Mouse (Mus musculus): ENCODE results near the gene Cldn13. TPM values are rescaled to one million over a fixed set of nuclear protein-coding genes. Genes with fewer than 3 reads are reported as not detected.
"Not testable (repeated sequence)": the region's sequence is repeated elsewhere in the genome, so short reads cannot be mapped to it uniquely, and the experiment has no call there.

The Cldn13 gene
- polyA plus RNA-seq, 1 experiment from 2014 or later = 152 TPM

DNA sequence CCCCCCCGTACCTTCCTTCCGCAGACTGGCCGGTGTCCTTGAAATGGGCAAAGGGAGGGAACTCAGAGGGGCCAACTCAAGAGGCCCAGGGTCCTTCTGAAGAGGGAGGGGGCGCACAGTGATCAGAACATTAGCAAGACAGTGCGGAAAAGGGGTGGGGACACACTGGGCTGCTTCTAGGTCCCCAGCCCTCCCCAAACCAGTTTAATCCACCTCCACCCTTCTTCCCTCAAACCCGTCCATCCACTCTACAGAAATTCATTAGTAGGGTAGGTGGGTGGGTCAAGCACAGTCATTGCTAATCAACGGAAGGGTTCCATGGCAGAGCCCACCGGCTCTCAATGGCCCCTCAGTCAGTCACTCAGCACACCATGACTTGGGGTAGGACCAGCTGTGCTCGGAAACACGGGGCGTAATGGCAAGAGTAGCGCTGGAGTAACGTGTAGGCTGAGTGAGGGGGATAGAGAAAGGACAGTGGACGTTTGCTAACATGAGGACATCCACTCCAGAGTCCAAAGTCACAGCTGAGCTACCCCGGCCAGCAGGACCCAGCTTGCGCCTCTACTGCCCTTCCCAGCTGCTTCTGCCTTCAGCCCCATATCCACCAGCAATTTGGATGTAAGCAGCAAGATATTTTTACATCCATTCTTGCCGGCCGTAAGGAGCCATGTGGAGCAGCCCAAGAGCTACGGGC, 30.1 kb upstream of the Cldn13 start:
- Histone ChIP-seq H3K9me3 (ENCODE audit: low read length) (no peaks in the 10 kb centered on the region), H3K27ac (ENCODE audit: low read depth) (no peak overlapping the region), H3K27me3 (ENCODE audit: insufficient read depth, low read length) (no peaks in the 10 kb centered on the region), H3K9ac (replicated peaks) (no peak overlapping the region; the same call in 1 of the 2 replicates), H3K4me2 (ENCODE audit: low read depth, low read length) (peak overlapping the region; percentile 32; the same call in 1 of the 2 replicates), H3K4me1 (ENCODE audit: insufficient read depth) (peaks cover 23% of the 10 kb centered on the region), H3K36me3 (replicated peaks; ENCODE audit: insufficient read depth, low read length) (no peaks in the 10 kb centered on the region), H3K4me3 (ENCODE audit: low read depth, low read length) (no peak overlapping the region)
- TF ChIP-seq EP300 (IDR thresholded peaks at IDR 0.05; ENCODE audit: low read depth) = no peak
- no peak for TF ChIP-seq CTCF (IDR thresholded peaks at IDR 0.05; ENCODE audit: low read depth)
- WGBS (ENCODE audit: insufficient replicate concordance) = 55% methylated on average over 17 of the region's 19 CpGs
- ATAC-seq (peak; percentile 68), DNase-seq (no peak)

- Histone ChIP-seq H3K9ac (replicated peaks) (no peak overlapping the region), H3K4me2 (ENCODE audit: low read depth, low read length) (no peak overlapping the region), H3K4me3 (ENCODE audit: low read depth, low read length) (no peak overlapping the region), H3K4me1 (ENCODE audit: insufficient read depth) (peaks cover 23% of the 10 kb centered on the region), H3K27ac (ENCODE audit: low read depth) (no peak overlapping the region), H3K36me3 (replicated peaks; ENCODE audit: insufficient read depth, low read length) (no peaks in the 10 kb centered on the region), H3K27me3 (ENCODE audit: insufficient read depth, low read length) (no peaks in the 10 kb centered on the region), H3K9me3 (ENCODE audit: low read length) (no peaks in the 10 kb centered on the region)
- 53% methylated on average over 5 of the region's 5 CpGs for WGBS (ENCODE audit: insufficient replicate concordance)
- ATAC-seq (no peak), DNase-seq (no peak)
- TF ChIP-seq CTCF (IDR thresholded peaks at IDR 0.05; ENCODE audit: low read depth) = no peak
- TF ChIP-seq EP300 (IDR thresholded peaks at IDR 0.05; ENCODE audit: low read depth) = no peak
Observed at GRCm38 (mm10) chr5:134944179-134944578, 28.9 kb upstream of the Cldn13 start.

- TF ChIP-seq EP300 (IDR thresholded peaks at IDR 0.05; ENCODE audit: low read depth) = peak; percentile 35; the same call in 1 of the 2 replicates
- TF ChIP-seq CTCF (IDR thresholded peaks at IDR 0.05; ENCODE audit: low read depth) = no peak
- 47% methylated on average over 2 of the region's 2 CpGs for WGBS (ENCODE audit: insufficient replicate concordance)
Observed at GRCm38 (mm10) chr5:134942740-134943139, 27.4 kb upstream of the Cldn13 start.

GRCm38 (mm10) chr5:134941472-134942209, 26.3 kb upstream of the Cldn13 start:
- WGBS (ENCODE audit: insufficient replicate concordance) = 66% methylated on average over 14 of the region's 14 CpGs
- no peaks in the 10 kb centered on the region for H3K36me3 ChIP-seq (replicated peaks; ENCODE audit: insufficient read depth, low read length)
- no peak overlapping the region for H3K4me2 ChIP-seq (ENCODE audit: low read depth, low read length)
- peaks cover 7% of the 10 kb centered on the region; the same call in 1 of the 2 replicates for H3K4me1 ChIP-seq (ENCODE audit: insufficient read depth)
- TF ChIP-seq CTCF (IDR thresholded peaks at IDR 0.05; ENCODE audit: low read depth) (no peak), EP300 (IDR thresholded peaks at IDR 0.05; ENCODE audit: low read depth) (no peak)
- no peaks in the 10 kb centered on the region for H3K9me3 ChIP-seq (ENCODE audit: low read length)
- no peaks in the 10 kb centered on the region for H3K27me3 ChIP-seq (ENCODE audit: insufficient read depth, low read length)
- H3K4me3 ChIP-seq (ENCODE audit: low read depth, low read length) = no peak overlapping the region
- peak overlapping the region; percentile 39; the same call in 1 of the 2 replicates for H3K27ac ChIP-seq (ENCODE audit: low read depth)
- no peak for DNase-seq
- no peak overlapping the region for H3K9ac ChIP-seq (replicated peaks)
- peak; percentile 37 for ATAC-seq

More at GRCm38 (mm10) chr5:134942740-134943139, 27.4 kb upstream of the Cldn13 start:
- no peaks in the 10 kb centered on the region for H3K36me3 ChIP-seq (replicated peaks; ENCODE audit: insufficient read depth, low read length)
- peaks cover 17% of the 10 kb centered on the region for H3K4me1 ChIP-seq (ENCODE audit: insufficient read depth)
- 0 out of 2 replicates have a peak overlapping the region, but pooled peaks have one; percentile 13 for H3K27ac ChIP-seq (ENCODE audit: low read depth)
- H3K4me3 ChIP-seq (ENCODE audit: low read depth, low read length) = no peak overlapping the region
- no peak overlapping the region for H3K9ac ChIP-seq (replicated peaks)
- no peak overlapping the region for H3K4me2 ChIP-seq (ENCODE audit: low read depth, low read length)
- DNase-seq (peak; percentile 33), ATAC-seq (peak; percentile 84)
- no peaks in the 10 kb centered on the region for H3K27me3 ChIP-seq (ENCODE audit: insufficient read depth, low read length)
- H3K9me3 ChIP-seq (ENCODE audit: low read length) = no peaks in the 10 kb centered on the region

- not testable (repeated sequence) for H3K9me3 ChIP-seq (ENCODE audit: low read length); H3K9ac ChIP-seq (replicated peaks); H3K27me3 ChIP-seq (ENCODE audit: insufficient read depth, low read length); H3K4me2 ChIP-seq (ENCODE audit: low read depth, low read length); DNase-seq; H3K4me3 ChIP-seq (ENCODE audit: low read depth, low read length); H3K27ac ChIP-seq (ENCODE audit: low read depth); H3K4me1 ChIP-seq (ENCODE audit: insufficient read depth); ATAC-seq; H3K36me3 ChIP-seq (replicated peaks; ENCODE audit: insufficient read depth, low read length)
- 67% methylated on average over 1 of the region's 7 CpGs for WGBS (ENCODE audit: insufficient replicate concordance)
Observed at GRCm38 (mm10) chr5:134939554-134939953, 24.2 kb upstream of the Cldn13 start.

DNA sequence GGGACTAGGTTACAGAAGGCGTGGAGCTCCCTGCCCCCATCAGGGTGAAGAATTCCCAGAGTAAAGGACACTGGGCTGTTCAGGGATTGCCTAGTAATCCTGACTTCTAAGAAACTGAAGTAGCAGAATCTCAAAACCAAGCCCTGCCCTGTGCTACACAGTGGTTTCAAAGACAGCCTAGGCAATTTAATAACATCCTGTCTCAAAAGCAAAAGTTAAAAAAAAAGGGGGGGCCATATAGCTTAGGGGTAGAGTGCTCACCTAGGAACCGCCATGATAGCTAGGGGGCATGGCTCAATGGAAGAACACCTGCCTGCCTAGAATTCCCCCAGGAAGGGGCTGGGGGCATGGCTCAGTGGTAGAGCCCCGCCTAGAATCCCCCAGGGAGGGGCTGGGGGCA, 23.7 kb upstream of the Cldn13 start:
- 57% methylated on average over 3 of the region's 3 CpGs for WGBS (ENCODE audit: insufficient replicate concordance)
- ATAC-seq (no peak), DNase-seq (no peak)
- TF ChIP-seq CTCF (IDR thresholded peaks at IDR 0.05; ENCODE audit: low read depth) = no peak
- TF ChIP-seq EP300 (IDR thresholded peaks at IDR 0.05; ENCODE audit: low read depth) = no peak
- H3K4me3 ChIP-seq (ENCODE audit: low read depth, low read length) = no peak overlapping the region
- H3K9ac ChIP-seq (replicated peaks) = no peak overlapping the region
- H3K4me2 ChIP-seq (ENCODE audit: low read depth, low read length) = no peak overlapping the region
- H3K27me3 ChIP-seq (ENCODE audit: insufficient read depth, low read length) = no peaks in the 10 kb centered on the region
- H3K9me3 ChIP-seq (ENCODE audit: low read length) = no peaks in the 10 kb centered on the region
- no peak overlapping the region for H3K27ac ChIP-seq (ENCODE audit: low read depth)
- no peaks in the 10 kb centered on the region for H3K4me1 ChIP-seq (ENCODE audit: insufficient read depth)
- H3K36me3 ChIP-seq (replicated peaks; ENCODE audit: insufficient read depth, low read length) = 0 out of 2 replicates have a peak, but pooled peaks cover 1% of the 10 kb centered on the region

All from liver, postnatal 0 days (tissue).